Mouse (Mus musculus): ENCODE data around the gene Casc4.

DNA sequence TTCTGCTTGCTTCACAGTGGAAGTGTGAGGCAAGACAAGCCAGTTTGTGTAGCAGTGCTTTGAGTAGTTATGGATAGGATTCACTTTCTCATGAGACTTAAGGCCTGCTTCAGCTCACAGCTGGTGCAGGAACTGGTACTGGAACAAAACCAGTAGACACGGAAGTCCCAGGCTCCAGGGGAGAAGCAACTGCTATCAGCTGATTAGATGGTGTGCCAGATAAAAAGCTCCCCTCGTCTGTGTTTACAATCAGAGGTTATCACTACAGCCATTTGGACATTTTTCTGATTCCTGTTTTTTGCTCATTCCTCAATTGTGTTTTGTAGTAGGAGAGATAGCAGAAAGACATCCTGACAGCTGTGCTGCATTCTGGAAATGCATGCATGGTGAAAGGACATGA lies 14.7 kb upstream of the Casc4 start:
- TF ChIP-seq CTCF (IDR thresholded peaks at IDR 0.05; ENCODE audit: borderline replicate concordance, extremely low read depth, insufficient read depth, insufficient read length) (no peak), POLR2A (IDR thresholded peaks at IDR 0.05; ENCODE audit: borderline replicate concordance, extremely low read depth, insufficient read depth, insufficient read length, poor library complexity, severe bottlenecking) (no peak)

All from brain, embryonic 14.5 days (tissue).